Mouse (Mus musculus) liver, embryonic 16.5 days (tissue): Measurements from ENCODE around the gene Gpnmb. TPM values are rescaled to one million over a fixed set of nuclear protein-coding genes. Genes with fewer than 3 reads are reported as not detected.

Source experiments
- ATAC-seq: fragments of 200-750 bp; cut with Nextera tagmentation; 2 replicates; pipeline ENCODE4 v1.8.0; 2017; ENCODE audit warnings: low read depth, mild to moderate bottlenecking, moderate number of reproducible peaks, moderate library complexity
- H3K27ac ChIP-seq: fragments of 300-500 bp; sonication (generic); 2 replicates; pipeline ENCODE4 v1.5.1; 2014; ENCODE audit warnings: mild to moderate bottlenecking, low read length
- H3K27me3 ChIP-seq: fragments of 300-500 bp; sonication (generic); 2 replicates; pipeline ENCODE4 v1.6.1; 2014; ENCODE audit warnings: low read depth, low read length, mixed read lengths; ENCODE audit not compliant: control insufficient read depth, insufficient read depth
- H3K36me3 ChIP-seq: fragments of 300-500 bp; sonication (generic); 2 replicates; pipeline ENCODE4 v1.6.1; 2014; ENCODE audit warnings: mild to moderate bottlenecking; ENCODE audit not compliant: control insufficient read depth, insufficient read depth
- H3K4me1 ChIP-seq: fragments of 300-500 bp; sonication (generic); 2 replicates; pipeline ENCODE4 v1.6.1; 2014; ENCODE audit warnings: low read depth, low read length, mixed read lengths; ENCODE audit not compliant: control insufficient read depth
- H3K4me2 ChIP-seq: fragments of 300-500 bp; sonication (generic); 2 replicates; pipeline ENCODE4 v1.6.1; 2014; ENCODE audit warnings: low read depth, low read length, mixed read lengths
- H3K4me3 ChIP-seq: fragments of 300-500 bp; sonication (generic); 2 replicates; pipeline ENCODE4 v1.5.1; 2014; ENCODE audit warnings: low read depth, mild to moderate bottlenecking, low read length
- H3K9ac ChIP-seq: fragments of 300-500 bp; sonication (generic); 2 replicates; pipeline ENCODE4 v1.6.1; 2014; ENCODE audit warnings: low read depth, low read length
- H3K9me3 ChIP-seq: fragments of 300-500 bp; sonication (generic); replicated peaks from 2 replicates; pipeline ENCODE4 v1.6.1; 2016; ENCODE audit warnings: low read length; ENCODE audit not compliant: control insufficient read depth
- WGBS: fragments of 180-500 bp; shearing (Covaris S2); extraction: QIAGEN DNeasy Blood & Tissue Kit; methylation state at CpG from one replicate; pipeline ENCODE4 v1.1.7; 2014; ENCODE audit not compliant: insufficient replicate concordance; 5-methylcytosine and 5-hydroxymethylcytosine counted together
- polyA plus RNA-seq: library from polyadenylated mRNA; unstranded; fragments of >200 nt; fragmentation: Nextera tagmentation; extraction: Ambion mirVana; gene quantifications from 2 replicates; pipeline ENCODE4 v1.2.1, GENCODE M21; 2015

Gene Gpnmb
- polyA plus RNA-seq, 1 experiment from 2014 or later, result 0.25 TPM

- 0 out of 2 replicates have a peak, but pooled peaks cover 4% of the 10 kb centered on the region for H3K36me3 ChIP-seq
- no peaks in the 10 kb centered on the region for H3K9me3 ChIP-seq
- no peak overlapping the region for H3K27ac ChIP-seq
- no peak overlapping the region for H3K4me2 ChIP-seq
- no peak for ATAC-seq
- H3K9ac ChIP-seq, result no peak overlapping the region
- H3K27me3 ChIP-seq, result no peaks in the 10 kb centered on the region
- H3K4me1 ChIP-seq, result no peaks in the 10 kb centered on the region; the same call in 1 of the 2 replicates
- H3K4me3 ChIP-seq, result no peak overlapping the region
- 72% methylated on average over 5 of the region's 5 CpGs for WGBS
Observed at GRCm38 (mm10) chr6:49097596-49098110, 61.3 kb downstream of the Gpnmb start.

DNA sequence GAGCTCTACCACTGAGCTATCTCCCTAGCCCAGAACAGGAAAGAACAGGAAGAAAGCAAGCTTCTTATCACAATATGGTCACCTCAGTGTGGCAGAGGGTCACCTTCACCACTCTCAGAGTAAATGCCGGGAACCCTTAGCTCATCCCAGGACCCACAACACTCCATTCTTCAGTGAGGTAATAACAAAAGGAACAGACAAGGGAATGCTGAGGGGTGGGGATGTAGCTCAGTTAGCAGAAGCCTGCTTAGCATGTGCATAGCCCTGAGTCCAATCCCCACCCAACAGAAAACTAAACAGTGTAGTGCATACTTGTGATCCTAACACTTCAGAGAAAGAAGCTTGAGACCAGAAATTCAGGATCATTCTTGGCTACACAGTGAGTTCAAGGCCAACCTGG lies 62.7 kb downstream of the Gpnmb start:
- Histone ChIP-seq H3K36me3 (peaks cover 10% of the 10 kb centered on the region; the same call in 1 of the 2 replicates), H3K4me3 (no peak overlapping the region), H3K9me3 (no peaks in the 10 kb centered on the region), H3K9ac (no peak overlapping the region), H3K4me1 (no peaks in the 10 kb centered on the region; the same call in 1 of the 2 replicates), H3K27ac (no peak overlapping the region), H3K27me3 (no peaks in the 10 kb centered on the region), H3K4me2 (no peak overlapping the region)
- ATAC-seq, result no peak
- 55% methylated on average over 1 of the region's 1 CpGs for WGBS

- peaks cover 17% of the 10 kb centered on the region for H3K36me3 ChIP-seq
- no peaks in the 10 kb centered on the region for H3K27me3 ChIP-seq
- H3K9ac ChIP-seq, result no peak overlapping the region
- no peak overlapping the region for H3K27ac ChIP-seq
- 80% methylated on average over 15 of the region's 15 CpGs for WGBS
- no peak overlapping the region for H3K4me3 ChIP-seq
- no peaks in the 10 kb centered on the region for H3K9me3 ChIP-seq
- ATAC-seq, result no peak
- H3K4me2 ChIP-seq, result no peak overlapping the region
- H3K4me1 ChIP-seq, result no peaks in the 10 kb centered on the region
Observed at GRCm38 (mm10) chr6:49106746-49107500, 70.6 kb downstream of the Gpnmb start.

GRCm38 (mm10) chr6:49109196-49109595 lies 72.8 kb downstream of the Gpnmb start:
- no peaks in the 10 kb centered on the region for H3K4me1 ChIP-seq
- peaks cover 11% of the 10 kb centered on the region for H3K36me3 ChIP-seq
- H3K4me2 ChIP-seq, result no peak overlapping the region
- WGBS, result 75% methylated on average over 2 of the region's 2 CpGs
- no peak for ATAC-seq
- H3K4me3 ChIP-seq, result no peak overlapping the region
- no peak overlapping the region for H3K27ac ChIP-seq
- no peaks in the 10 kb centered on the region for H3K27me3 ChIP-seq
- no peaks in the 10 kb centered on the region for H3K9me3 ChIP-seq
- H3K9ac ChIP-seq, result no peak overlapping the region

DNA sequence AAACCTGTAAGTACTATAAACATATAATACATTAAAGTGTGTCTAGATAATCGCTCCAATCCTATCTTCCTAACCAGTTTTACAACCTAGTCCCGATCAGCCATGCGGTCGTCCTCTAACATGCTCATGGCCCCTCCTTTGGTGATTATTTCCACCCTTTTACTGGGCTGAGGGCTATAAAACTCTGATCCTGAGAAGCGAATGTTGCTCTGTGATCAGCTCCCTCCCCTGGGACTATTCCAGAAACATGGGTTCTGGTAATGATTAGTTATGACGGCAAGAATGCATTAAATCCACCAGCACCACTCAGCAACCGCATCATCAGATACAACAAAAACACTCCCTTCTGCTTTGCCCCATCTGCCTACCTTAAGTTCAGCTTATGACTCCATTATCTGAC lies 77.5 kb downstream of the Gpnmb start:
- Histone ChIP-seq H3K9ac (no peak overlapping the region), H3K27ac (no peak overlapping the region), H3K36me3 (no peaks in the 10 kb centered on the region; the same call in none of the 2 replicates), H3K4me1 (no peaks in the 10 kb centered on the region), H3K4me3 (no peak overlapping the region), H3K9me3 (no peaks in the 10 kb centered on the region), H3K4me2 (no peak overlapping the region), H3K27me3 (no peaks in the 10 kb centered on the region)
- 77% methylated on average over 7 of the region's 7 CpGs for WGBS
- ATAC-seq, result no peak

- 84% methylated on average over 6 of the region's 6 CpGs for WGBS
- Histone ChIP-seq H3K9ac (no peak overlapping the region), H3K4me1 (no peaks in the 10 kb centered on the region), H3K36me3 (no peaks in the 10 kb centered on the region; the same call in 1 of the 2 replicates), H3K27ac (no peak overlapping the region), H3K27me3 (no peaks in the 10 kb centered on the region), H3K9me3 (no peaks in the 10 kb centered on the region), H3K4me3 (no peak overlapping the region), H3K4me2 (no peak overlapping the region)
- ATAC-seq, result no peak
Observed at GRCm38 (mm10) chr6:49114457-49114856, 78.1 kb downstream of the Gpnmb start.

GRCm38 (mm10) chr6:49115550-49115949 lies 79.2 kb downstream of the Gpnmb start:
- no peak overlapping the region for H3K9ac ChIP-seq
- H3K9me3 ChIP-seq, result no peaks in the 10 kb centered on the region
- no peaks in the 10 kb centered on the region for H3K27me3 ChIP-seq
- H3K36me3 ChIP-seq, result no peaks in the 10 kb centered on the region; the same call in 1 of the 2 replicates
- no peak overlapping the region for H3K4me2 ChIP-seq
- no peak overlapping the region for H3K4me3 ChIP-seq
- H3K4me1 ChIP-seq, result no peaks in the 10 kb centered on the region; the same call in 1 of the 2 replicates
- ATAC-seq, result no peak
- 60% methylated on average over 5 of the region's 5 CpGs for WGBS
- no peak overlapping the region for H3K27ac ChIP-seq

DNA sequence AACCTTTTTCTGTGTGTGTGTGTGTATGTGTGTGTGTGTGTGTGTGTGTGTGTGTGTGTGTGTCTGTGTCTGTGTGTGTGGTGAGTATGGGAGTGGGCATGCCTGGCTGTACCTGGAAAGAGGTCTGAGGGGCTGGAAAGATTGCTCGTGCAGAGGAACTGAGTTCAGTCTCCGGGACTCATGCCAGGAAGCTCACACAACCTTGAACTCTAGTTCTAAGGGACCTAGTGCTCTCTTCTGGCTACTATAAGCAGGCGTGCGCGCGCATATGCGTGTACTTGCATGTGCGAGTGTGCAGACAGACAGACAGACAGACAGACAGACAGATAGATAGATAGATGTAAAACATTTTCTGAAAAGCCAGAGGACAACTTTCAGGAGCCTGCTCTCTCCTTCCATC lies 79.9 kb downstream of the Gpnmb start:
- H3K27ac ChIP-seq, result no peak overlapping the region
- H3K27me3 ChIP-seq, result no peaks in the 10 kb centered on the region
- no peaks in the 10 kb centered on the region; the same call in 1 of the 2 replicates for H3K4me1 ChIP-seq
- no peak overlapping the region for H3K9ac ChIP-seq
- H3K4me3 ChIP-seq, result no peak overlapping the region
- 79% methylated on average over 8 of the region's 8 CpGs for WGBS
- no peak for ATAC-seq
- no peak overlapping the region for H3K4me2 ChIP-seq
- H3K36me3 ChIP-seq, result no peaks in the 10 kb centered on the region
- no peaks in the 10 kb centered on the region for H3K9me3 ChIP-seq

- ATAC-seq, result no peak
- H3K27me3 ChIP-seq, result no peaks in the 10 kb centered on the region
- no peak overlapping the region for H3K4me2 ChIP-seq
- no peak overlapping the region for H3K4me3 ChIP-seq
- H3K9me3 ChIP-seq, result no peaks in the 10 kb centered on the region
- H3K9ac ChIP-seq, result no peak overlapping the region
- H3K4me1 ChIP-seq, result no peaks in the 10 kb centered on the region; the same call in 1 of the 2 replicates
- H3K36me3 ChIP-seq, result no peaks in the 10 kb centered on the region
- H3K27ac ChIP-seq, result no peak overlapping the region
- WGBS, result 68% methylated on average over 8 of the region's 8 CpGs
Observed at GRCm38 (mm10) chr6:49118446-49118845, 82.1 kb downstream of the Gpnmb start.
